Mouse (Mus musculus) forebrain, postnatal 0 days (tissue): ENCODE data around the gene Tcf7l2. TPM values are rescaled to one million over a fixed set of nuclear protein-coding genes. Genes with fewer than 3 reads are reported as not detected.

Experiments used
- ATAC-seq: fragments of 200-750 bp; cut with Nextera tagmentation; 2 replicates; pipeline ENCODE4 v1.8.0; 2017; ENCODE audit warnings: mild to moderate bottlenecking, moderate library complexity
- DNase-seq: peaks from one replicate; pipeline ENCODE4 v3.0.0-alpha.2; 2015
- H3K27ac ChIP-seq: fragments of 300-500 bp; sonication (generic); 2 replicates; pipeline ENCODE4 v1.5.1; 2014; ENCODE audit warnings: low read depth, mild to moderate bottlenecking, antibody characterized with exemption, low read length, moderate library complexity, mixed read lengths
- H3K27me3 ChIP-seq: fragments of 300-500 bp; sonication (generic); 2 replicates; pipeline ENCODE4 v1.6.1; 2014; ENCODE audit warnings: mild to moderate bottlenecking, low read length, mixed read lengths; ENCODE audit not compliant: insufficient read depth
- H3K36me3 ChIP-seq: fragments of 300-500 bp; sonication (generic); 2 replicates; pipeline ENCODE4 v1.6.1; 2014; ENCODE audit warnings: mild to moderate bottlenecking, moderate library complexity; ENCODE audit not compliant: insufficient read depth
- H3K4me1 ChIP-seq: fragments of 300-500 bp; sonication (generic); 2 replicates; pipeline ENCODE4 v1.6.1; 2014; ENCODE audit warnings: antibody characterized with exemption; ENCODE audit not compliant: insufficient read depth
- H3K4me2 ChIP-seq: fragments of 300-500 bp; sonication (generic); 2 replicates; pipeline ENCODE4 v1.6.1; 2014; ENCODE audit warnings: low read depth, mild to moderate bottlenecking, moderate library complexity
- H3K4me3 ChIP-seq: fragments of 300-500 bp; sonication (generic); 2 replicates; pipeline ENCODE4 v1.5.1; 2014; ENCODE audit warnings: low read depth, low read length, mixed read lengths
- H3K9ac ChIP-seq: fragments of 300-500 bp; sonication (generic); 2 replicates; pipeline ENCODE4 v1.6.1; 2014; ENCODE audit warnings: mild to moderate bottlenecking
- H3K9me3 ChIP-seq: fragments of 300-500 bp; sonication (generic); 2 replicates; pipeline ENCODE4 v1.6.1; 2016; ENCODE audit warnings: low read length
- CTCF ChIP-seq: sonication (generic); IDR thresholded peaks from 2 replicates; pipeline ENCODE4 v1.5.1; 2016; ENCODE audit warnings: antibody characterized with exemption, control low read depth, low read depth
- WGBS: fragments of 180-500 bp; shearing (Covaris S2); extraction: QIAGEN DNeasy Blood & Tissue Kit; methylation state at CpG from one replicate; pipeline ENCODE4 v1.1.7; 2014; 5-methylcytosine and 5-hydroxymethylcytosine counted together
- polyA plus RNA-seq: library from polyadenylated mRNA; unstranded; fragments of >200 nt; fragmentation: Nextera tagmentation; extraction: Ambion mirVana; gene quantifications from 2 replicates; pipeline ENCODE4 v1.2.1, GENCODE M21; 2015
- total RNA-seq: library from RNA; depleted of rRNA; stranded (reverse); fragments of >200 nt; gene quantifications from 2 replicates; pipeline ENCODE4 v1.2.3, GENCODE M21; 2014

The Tcf7l2 gene
- total and polyA plus RNA-seq, 2 experiments from 2014 or later, result 17.7 to 282 TPM

DNA sequence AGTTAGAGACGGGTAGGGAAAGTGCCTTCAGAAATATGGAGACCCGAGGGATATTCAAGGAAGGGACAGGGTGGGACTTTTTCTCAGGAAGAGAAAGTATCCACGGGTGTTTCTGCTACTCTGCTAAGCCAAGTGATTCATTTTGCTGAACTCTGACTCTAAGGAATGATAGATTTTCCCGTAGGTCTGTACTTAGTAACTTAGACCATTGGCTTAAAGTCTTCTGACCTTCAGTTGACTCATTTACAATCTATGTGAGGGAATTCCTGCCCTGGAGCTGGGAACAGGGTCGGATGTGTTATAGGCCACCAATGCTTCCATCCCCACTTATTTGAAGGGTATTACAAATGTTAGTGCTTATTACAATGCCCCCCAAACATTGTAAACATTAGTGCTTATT is 29.9 kb upstream of the Tcf7l2 start:
- no peak for DNase-seq
- Histone ChIP-seq H3K4me1 (no peaks in the 10 kb centered on the region), H3K27ac (no peak overlapping the region), H3K9ac (no peak overlapping the region), H3K36me3 (no peaks in the 10 kb centered on the region), H3K4me3 (no peak overlapping the region), H3K27me3 (no peaks in the 10 kb centered on the region), H3K9me3 (no peaks in the 10 kb centered on the region), H3K4me2 (no peak overlapping the region)
- TF ChIP-seq CTCF, result no peak
- 93% methylated on average over 5 of the region's 5 CpGs for WGBS
- no peak for ATAC-seq

DNA sequence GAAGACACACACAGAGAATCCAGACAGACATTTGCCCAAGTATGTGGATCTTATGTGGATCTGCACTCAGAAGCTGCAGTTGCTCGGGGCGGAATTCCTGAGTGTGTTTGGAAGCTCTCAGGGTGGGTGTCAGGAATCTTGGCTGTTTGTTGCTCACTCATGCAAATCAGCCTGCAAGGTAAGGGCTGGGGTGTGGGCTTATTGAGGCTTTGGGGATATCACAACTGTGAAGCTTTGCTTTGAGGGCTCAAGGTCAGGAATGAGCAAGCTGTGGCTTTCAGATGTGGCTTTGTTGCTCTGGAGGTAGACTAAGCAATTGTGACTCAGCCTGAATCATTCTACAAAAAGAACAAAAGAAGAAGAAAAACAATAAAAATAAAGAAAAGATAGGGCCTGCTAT is 28.9 kb upstream of the Tcf7l2 start:
- DNase-seq, result no peak
- H3K9me3 ChIP-seq, result no peaks in the 10 kb centered on the region
- H3K36me3 ChIP-seq, result no peaks in the 10 kb centered on the region
- WGBS, result 91% methylated on average over 2 of the region's 2 CpGs
- ATAC-seq, result no peak
- H3K27ac ChIP-seq, result no peak overlapping the region
- H3K4me3 ChIP-seq, result no peak overlapping the region
- no peak overlapping the region for H3K9ac ChIP-seq
- no peaks in the 10 kb centered on the region for H3K27me3 ChIP-seq
- no peak overlapping the region for H3K4me2 ChIP-seq
- H3K4me1 ChIP-seq, result no peaks in the 10 kb centered on the region
- TF ChIP-seq CTCF, result no peak

DNA sequence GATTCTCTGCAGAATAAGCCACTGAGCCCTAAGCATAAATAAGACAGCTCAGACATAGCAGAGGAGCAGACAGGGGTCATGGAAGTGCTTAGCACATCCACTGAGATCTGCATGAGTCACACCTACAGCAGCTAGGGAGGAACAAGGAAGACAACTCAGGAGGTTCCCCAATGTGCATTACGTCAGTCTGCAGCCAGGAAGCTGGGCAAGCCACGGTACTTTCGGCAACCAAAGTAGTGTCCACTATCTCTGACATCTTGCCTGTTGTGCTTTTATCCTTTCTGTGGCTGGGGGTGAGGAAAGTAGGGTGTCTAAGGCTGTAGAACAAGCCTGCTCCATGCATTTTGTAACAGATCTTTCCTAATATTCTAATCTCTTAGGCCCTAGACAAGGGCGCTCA is 27.6 kb upstream of the Tcf7l2 start:
- H3K9me3 ChIP-seq, result no peaks in the 10 kb centered on the region
- DNase-seq (no peak), ATAC-seq (no peak)
- no peak overlapping the region for H3K4me2 ChIP-seq
- H3K4me3 ChIP-seq, result no peak overlapping the region
- H3K27ac ChIP-seq, result no peak overlapping the region
- no peak overlapping the region for H3K9ac ChIP-seq
- no peak for TF ChIP-seq CTCF
- WGBS, result 89% methylated on average over 4 of the region's 4 CpGs
- no peaks in the 10 kb centered on the region for H3K4me1 ChIP-seq
- H3K27me3 ChIP-seq, result no peaks in the 10 kb centered on the region
- no peaks in the 10 kb centered on the region for H3K36me3 ChIP-seq

DNA sequence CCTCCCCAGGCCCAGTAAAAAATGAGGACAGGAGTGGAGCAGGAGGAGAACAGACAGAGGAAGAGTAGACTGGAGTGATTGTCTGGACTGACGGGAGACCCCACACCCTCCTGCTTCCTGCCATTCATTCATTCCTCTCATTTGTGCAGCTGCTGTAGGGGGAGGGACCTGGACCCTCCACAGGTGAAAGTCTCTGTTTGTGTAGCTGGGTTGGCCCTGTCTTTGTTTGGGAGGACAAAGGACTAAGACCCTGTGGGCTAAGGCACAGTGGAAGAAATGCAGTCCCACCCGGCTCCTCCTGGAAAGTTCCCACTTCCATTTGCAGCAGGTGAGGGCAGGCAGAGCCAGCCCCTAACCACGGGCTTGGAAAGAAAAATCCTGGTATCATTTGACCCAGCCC is 27.0 kb upstream of the Tcf7l2 start:
- Histone ChIP-seq H3K9ac (no peak overlapping the region), H3K27ac (no peak overlapping the region), H3K27me3 (no peaks in the 10 kb centered on the region), H3K4me1 (no peaks in the 10 kb centered on the region), H3K9me3 (no peaks in the 10 kb centered on the region), H3K36me3 (no peaks in the 10 kb centered on the region), H3K4me3 (no peak overlapping the region), H3K4me2 (no peak overlapping the region)
- no peak for TF ChIP-seq CTCF
- no peak for DNase-seq
- ATAC-seq, result no peak
- WGBS, result 43% methylated on average over 3 of the region's 3 CpGs

DNA sequence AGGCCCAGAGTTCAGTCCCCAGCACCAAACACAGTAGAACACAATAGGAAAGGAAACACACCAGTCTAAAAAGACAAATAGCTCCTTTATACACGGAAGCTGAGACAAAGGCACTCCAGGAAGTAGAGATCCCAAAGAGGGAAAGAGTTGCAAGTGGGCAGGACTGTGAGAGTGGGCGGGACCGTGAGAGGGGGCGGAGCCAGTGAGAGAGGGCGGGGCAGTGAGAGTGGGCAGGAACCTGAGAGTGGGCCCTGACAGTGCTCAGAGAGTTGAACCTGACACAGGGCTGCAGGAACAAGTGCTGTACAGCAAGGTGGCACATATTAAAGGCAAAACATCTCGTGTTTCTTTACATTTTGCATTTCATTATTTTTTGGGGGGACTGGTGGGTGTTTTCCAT is 22.5 kb upstream of the Tcf7l2 start:
- TF ChIP-seq CTCF, result no peak
- H3K4me1 ChIP-seq, result no peaks in the 10 kb centered on the region
- ATAC-seq (no peak), DNase-seq (no peak)
- H3K4me2 ChIP-seq, result no peak overlapping the region
- WGBS, result 77% methylated on average over 6 of the region's 6 CpGs
- no peaks in the 10 kb centered on the region for H3K36me3 ChIP-seq
- H3K9ac ChIP-seq, result no peak overlapping the region
- H3K27me3 ChIP-seq, result no peaks in the 10 kb centered on the region
- no peak overlapping the region for H3K27ac ChIP-seq
- no peak overlapping the region for H3K4me3 ChIP-seq
- H3K9me3 ChIP-seq, result no peaks in the 10 kb centered on the region

DNA sequence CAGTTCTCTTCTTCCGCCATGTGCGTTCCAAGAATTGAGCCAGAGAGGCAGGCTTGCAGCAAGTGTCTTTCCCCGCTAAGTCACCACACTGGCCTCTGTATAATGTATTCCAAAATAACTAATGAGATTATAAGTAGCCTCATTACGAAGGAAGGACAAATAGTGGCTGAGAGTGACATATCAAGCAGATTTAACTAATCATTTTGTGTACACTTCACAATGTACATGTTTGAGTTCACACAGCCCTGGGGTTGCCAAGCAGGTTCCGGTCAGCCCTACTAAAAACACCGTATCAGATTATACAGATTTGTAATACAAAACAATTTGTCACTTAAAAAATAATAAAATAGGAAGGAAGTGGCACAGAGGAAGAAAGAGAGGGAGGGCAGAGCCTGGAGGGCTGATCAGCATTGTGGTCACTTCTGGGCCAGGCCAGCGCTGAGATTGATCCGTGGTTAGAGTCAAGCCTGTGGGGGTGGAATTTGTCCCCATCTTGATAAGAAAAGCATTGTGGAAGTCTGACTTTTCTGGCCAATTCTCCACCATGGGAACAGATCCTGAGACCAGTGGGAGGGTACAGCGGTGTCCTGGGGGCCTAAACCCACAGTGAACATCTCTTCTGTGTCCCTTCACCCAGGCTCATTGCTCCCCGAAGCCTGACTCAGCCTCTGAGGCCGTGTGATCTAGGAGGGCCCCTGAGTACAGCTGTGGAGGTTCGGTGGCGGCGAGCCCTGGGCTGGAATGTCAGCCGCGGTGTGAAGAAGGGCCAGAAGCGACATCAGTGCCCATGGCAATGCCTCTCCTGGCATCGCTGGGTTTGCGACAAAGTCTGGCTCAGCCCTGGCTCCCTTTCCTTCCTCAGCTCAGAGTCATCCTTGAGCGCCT is 21.9 kb upstream of the Tcf7l2 start:
- Histone ChIP-seq H3K36me3 (no peaks in the 10 kb centered on the region), H3K27ac (no peak overlapping the region), H3K9ac (no peak overlapping the region), H3K4me3 (no peak overlapping the region), H3K4me1 (no peaks in the 10 kb centered on the region), H3K9me3 (no peaks in the 10 kb centered on the region), H3K4me2 (no peak overlapping the region), H3K27me3 (no peaks in the 10 kb centered on the region)
- 74% methylated on average over 20 of the region's 20 CpGs for whole genome bisulfite sequencing
- DNase-seq (no peak), ATAC-seq (no peak)
- no peak for TF ChIP-seq CTCF

DNA sequence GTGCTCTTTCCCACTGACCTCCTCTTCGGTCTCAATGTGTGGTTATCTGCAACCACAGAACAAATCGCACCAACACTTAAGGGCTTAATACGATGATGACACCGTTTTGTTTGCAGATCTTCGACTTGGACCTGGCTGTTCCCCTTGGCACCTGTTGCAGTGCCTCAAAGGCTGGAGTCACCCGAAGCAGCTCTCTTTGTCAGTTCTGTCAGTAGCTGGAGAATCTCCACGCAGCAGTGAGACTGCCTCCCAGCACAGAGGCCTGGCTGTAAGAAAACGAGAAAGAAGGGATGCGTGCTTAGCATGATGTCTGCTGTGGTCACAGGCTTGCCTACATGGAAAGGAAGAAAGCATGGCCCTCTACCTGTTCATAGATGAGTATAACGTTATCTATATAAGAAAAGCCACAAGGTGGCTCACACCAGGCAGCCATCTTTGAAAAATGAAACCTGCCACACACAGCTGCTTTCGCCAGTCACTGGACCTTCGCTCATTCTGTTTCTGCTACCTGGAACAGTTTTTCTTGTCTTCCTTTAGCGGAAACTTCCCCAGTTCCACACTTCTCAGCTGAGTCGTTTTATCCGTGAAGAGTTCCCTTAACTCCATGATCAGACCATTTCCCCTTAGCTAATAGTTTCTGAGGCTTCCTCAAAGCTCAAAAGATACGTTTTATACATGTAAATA is 21.1 kb upstream of the Tcf7l2 start:
- Histone ChIP-seq H3K4me1 (no peaks in the 10 kb centered on the region), H3K27me3 (no peaks in the 10 kb centered on the region), H3K9ac (no peak overlapping the region), H3K4me3 (no peak overlapping the region), H3K27ac (no peak overlapping the region), H3K9me3 (no peaks in the 10 kb centered on the region), H3K4me2 (no peak overlapping the region), H3K36me3 (no peaks in the 10 kb centered on the region)
- ATAC-seq (no peak), DNase-seq (no peak)
- no peak for TF ChIP-seq CTCF
- WGBS, result 80% methylated on average over 16 of the region's 16 CpGs
